Mouse (Mus musculus) E14TG2a.4 (cell line): ENCODE results near the gene Nedd4.

Source experiments
- H3K27me3 ChIP-seq: 2 replicates; pipeline ENCODE4 v1.6.1; 2014; ENCODE audit warnings: low read length, control low read depth; ENCODE audit not compliant: insufficient read depth
- H3K36me3 ChIP-seq: 2 replicates; pipeline ENCODE4 v1.6.1; 2014; ENCODE audit warnings: low read length, control low read depth; ENCODE audit not compliant: insufficient read depth
- H3K4me1 ChIP-seq: replicated peaks from 2 replicates; pipeline ENCODE4 v1.6.1; 2014; ENCODE audit warnings: low read depth, low read length, control low read depth
- H3K4me3 ChIP-seq: replicated peaks from 2 replicates; pipeline ENCODE4 v1.5.1; 2014; ENCODE audit warnings: mild to moderate bottlenecking, low read length
- H3K9me3 ChIP-seq: 2 replicates; pipeline ENCODE4 v1.6.1; 2014; ENCODE audit warnings: low read length, control low read depth
- CTCF ChIP-seq: conservative IDR thresholded peaks from 2 replicates; pipeline ENCODE4 v1.5.1; 2014; ENCODE audit warnings: low read length
- NANOG ChIP-seq: IDR thresholded peaks from 2 replicates; pipeline ENCODE4 v1.6.1; 2014; ENCODE audit warnings: borderline replicate concordance, low read length, mixed read lengths
- POU5F1 ChIP-seq: IDR thresholded peaks from 2 replicates; pipeline ENCODE4 v1.6.1; 2014; ENCODE audit warnings: low read length, borderline replicate concordance

Gene Nedd4

DNA sequence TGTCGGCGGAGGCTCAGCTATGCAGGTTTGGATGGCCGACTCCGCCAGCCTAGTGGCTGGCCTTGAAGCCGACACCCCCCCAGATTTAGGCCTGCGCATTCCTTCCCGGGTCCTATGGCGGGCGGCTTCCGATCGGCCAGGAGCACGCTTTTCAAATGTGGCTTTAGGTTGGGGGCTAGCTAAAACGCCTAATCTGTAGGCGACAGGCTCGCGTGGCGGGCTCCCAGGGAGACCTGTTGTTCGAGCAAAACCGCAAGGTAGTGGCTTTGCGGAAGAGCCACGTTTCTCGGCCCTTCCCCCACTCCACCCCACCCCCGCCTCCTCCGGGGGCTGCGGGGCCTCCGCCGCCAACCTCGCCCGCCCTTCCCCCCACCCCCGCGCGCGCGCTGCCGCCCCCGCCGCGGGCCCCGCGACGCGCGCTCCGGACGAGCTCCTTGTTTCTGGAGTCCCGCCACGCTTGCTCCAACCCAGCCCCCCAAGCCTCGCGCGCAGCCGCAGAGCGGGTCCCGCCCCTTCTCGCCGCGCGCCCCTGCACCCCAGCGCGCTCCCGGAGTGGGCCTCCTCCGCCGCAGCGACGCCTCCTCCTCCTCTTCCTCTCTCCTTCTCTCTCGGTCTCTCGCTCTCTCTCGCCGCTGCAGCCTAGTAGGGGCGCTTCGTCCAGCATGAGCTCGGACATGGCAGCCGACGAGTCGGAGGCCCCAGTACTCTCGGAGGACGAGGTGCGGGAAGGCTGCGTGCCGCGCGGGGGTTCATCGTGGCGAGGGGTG, at the start of gene Nedd4:
Gene Nedd4 (plus strand): TSS at position 452 of the 767 bp plus-strand sequence.
- Histone ChIP-seq H3K36me3 (peaks cover 31% of the 10 kb centered on the region), H3K9me3 (no peaks in the 10 kb centered on the region), H3K27me3 (no peaks in the 10 kb centered on the region), H3K4me1 (peaks cover 72% of the 10 kb centered on the region), H3K4me3 (peak within 1 kb of the TSS; percentile 89)
- TF ChIP-seq NANOG = no peak
- no peak for TF ChIP-seq POU5F1
- no peak for TF ChIP-seq CTCF

DNA sequence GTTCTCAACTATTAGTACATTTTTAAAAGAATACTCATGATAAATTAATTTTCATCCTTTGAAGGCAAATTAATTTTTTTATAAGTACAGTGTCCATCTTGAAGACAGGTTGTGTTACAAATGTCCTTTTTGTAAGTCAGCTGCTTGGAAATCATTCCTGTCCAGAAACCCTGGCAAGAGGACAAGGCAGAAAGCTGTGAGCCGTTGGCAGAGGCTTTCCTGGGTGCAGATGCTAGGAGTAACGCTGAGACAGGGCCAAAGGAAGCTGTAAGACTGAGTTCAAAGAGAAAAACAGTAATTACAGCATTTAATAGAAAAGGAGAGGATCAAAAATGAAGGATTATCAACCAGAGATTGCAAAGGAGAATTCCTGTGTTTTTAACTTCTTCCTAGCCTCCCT, 48.3 kb upstream of the Nedd4 start:
- Histone ChIP-seq H3K9me3 (no peaks in the 10 kb centered on the region), H3K4me3 (no peak overlapping the region), H3K4me1 (peaks cover 13% of the 10 kb centered on the region), H3K27me3 (no peaks in the 10 kb centered on the region), H3K36me3 (peaks cover 64% of the 10 kb centered on the region)
- TF ChIP-seq NANOG = no peak

DNA sequence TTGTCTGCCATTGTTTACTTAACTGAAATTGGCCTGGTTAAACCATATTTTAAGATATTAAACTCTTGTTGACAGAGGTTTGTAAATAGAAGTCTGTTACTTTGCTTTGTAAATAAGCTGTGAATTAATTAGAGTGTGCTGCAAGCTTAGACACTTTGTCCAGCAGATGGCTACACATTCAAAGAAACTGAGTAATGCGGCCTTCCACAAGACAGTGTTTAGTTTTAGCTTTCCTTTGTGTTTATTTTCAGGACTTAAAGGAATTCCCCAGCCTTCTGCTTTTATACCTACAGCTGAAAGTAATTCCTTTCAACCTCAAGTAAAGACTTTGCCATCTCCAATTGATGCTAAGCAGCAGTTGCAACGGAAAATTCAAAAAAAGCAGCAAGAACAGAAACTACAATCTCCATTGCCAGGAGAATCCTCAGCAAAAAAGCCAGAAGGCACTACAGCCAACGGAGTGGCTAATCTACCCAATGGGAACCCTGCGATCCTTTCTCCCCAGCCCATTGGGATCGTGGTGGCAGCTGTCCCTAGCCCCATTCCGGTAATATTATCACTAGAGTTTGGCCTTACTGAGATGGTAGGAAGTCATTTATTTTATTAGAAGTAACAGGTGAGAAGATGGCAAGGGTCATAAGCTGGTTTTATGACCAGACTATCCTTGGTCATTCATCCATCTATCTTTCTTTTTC, 47.2 kb upstream of the Nedd4 start:
- Histone ChIP-seq H3K27me3 (no peaks in the 10 kb centered on the region), H3K36me3 (peaks cover 66% of the 10 kb centered on the region), H3K4me1 (peaks cover 13% of the 10 kb centered on the region), H3K4me3 (no peak overlapping the region), H3K9me3 (no peaks in the 10 kb centered on the region)
- TF ChIP-seq NANOG (no peak), POU5F1 (no peak), CTCF (no peak)

DNA sequence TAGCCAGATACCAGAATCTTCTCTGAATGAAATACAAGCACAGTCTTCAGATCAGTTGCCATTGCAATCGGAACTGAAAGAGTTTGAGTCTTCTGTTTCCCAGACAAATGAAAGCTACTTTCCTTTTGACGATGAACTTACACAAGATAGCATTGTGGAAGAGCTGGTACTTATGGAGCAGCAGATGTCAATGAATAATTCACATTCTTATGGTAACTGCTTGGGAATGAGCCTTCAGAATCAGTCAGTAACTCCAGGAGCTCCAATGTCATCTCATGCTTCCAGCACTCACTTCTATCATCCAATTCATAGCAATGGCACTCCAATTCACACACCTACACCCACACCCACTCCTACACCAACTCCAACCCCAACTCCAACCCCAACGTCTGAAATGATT, 44.1 kb upstream of the Nedd4 start:
- Histone ChIP-seq H3K4me3 (no peak overlapping the region), H3K36me3 (peaks cover 55% of the 10 kb centered on the region), H3K27me3 (no peaks in the 10 kb centered on the region), H3K4me1 (peaks cover 13% of the 10 kb centered on the region), H3K9me3 (no peaks in the 10 kb centered on the region)
- TF ChIP-seq NANOG = no peak
- no peak for TF ChIP-seq CTCF
- TF ChIP-seq POU5F1 = no peak

DNA sequence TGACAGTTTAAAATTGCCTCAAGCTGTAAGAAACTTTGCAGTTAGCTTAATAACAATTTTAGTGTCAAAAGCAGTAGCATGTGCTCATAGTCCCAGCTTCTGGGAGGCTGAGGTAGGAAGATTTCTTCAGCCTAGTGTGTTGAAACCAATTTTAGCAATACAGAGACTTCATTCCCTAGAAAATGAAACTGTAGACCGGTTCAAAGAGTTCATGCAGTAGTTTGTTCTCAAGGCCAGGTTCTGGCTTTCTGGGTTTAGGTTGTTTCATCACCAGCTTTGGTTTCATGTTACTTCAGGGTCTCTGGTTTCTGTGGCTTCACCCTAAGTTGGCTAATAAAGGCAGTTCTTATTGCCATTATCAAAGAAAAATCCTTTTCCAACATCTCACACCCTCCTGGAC, 38.5 kb upstream of the Nedd4 start:
- Histone ChIP-seq H3K4me3 (no peak overlapping the region), H3K27me3 (0 out of 2 replicates have a peak, but pooled peaks cover 4% of the 10 kb centered on the region), H3K9me3 (no peaks in the 10 kb centered on the region), H3K36me3 (peaks cover 21% of the 10 kb centered on the region), H3K4me1 (peaks cover 2% of the 10 kb centered on the region; the same call in 1 of the 2 replicates)
- no peak for TF ChIP-seq NANOG
- no peak for TF ChIP-seq CTCF
- no peak for TF ChIP-seq POU5F1

DNA sequence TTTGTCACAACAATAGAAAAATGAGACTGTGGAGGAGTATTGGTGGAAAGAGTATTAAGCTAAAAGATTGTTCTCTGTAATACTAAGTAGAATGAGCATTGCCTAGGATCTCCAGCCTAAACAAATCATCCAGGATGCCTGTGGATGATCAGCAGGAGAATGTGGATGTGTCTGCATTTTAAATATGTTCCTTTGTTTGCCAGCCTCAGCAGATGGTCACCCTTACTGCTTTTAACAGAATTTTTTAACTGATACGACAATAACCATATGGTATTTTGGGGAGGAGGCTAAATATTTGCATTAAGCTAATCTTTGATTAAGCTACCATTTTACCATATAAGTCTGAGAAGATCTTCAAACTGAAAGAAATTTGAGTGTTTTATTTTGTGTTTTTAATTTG, 34.5 kb upstream of the Nedd4 start:
- H3K9me3 ChIP-seq = no peaks in the 10 kb centered on the region
- H3K36me3 ChIP-seq = no peaks in the 10 kb centered on the region; the same call in none of the 2 replicates
- TF ChIP-seq CTCF (no peak), POU5F1 (no peak), NANOG (no peak)
- 0 out of 2 replicates have a peak, but pooled peaks cover 4% of the 10 kb centered on the region for H3K27me3 ChIP-seq
- peaks cover 3% of the 10 kb centered on the region; the same call in 1 of the 2 replicates for H3K4me1 ChIP-seq
- no peak overlapping the region for H3K4me3 ChIP-seq

DNA sequence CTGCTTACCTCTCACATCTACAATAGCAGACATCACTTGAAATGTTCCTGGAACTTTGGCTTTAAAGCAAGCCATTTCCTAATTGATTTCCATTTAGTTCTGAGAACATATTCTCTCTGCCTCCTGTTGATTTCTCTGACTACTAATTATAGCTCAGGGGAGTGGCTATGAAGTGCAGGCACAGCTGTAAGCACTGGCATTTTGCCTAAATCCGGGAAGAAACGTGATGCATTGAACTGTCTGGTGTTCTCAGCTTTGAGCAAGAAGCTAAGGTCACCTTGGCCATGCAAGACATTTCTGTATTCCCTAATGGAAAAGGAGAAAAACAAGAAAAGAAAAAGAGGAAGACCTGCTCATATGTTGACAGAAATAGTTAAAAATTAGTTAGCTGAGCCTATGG, 33.6 kb upstream of the Nedd4 start:
- Histone ChIP-seq H3K27me3 (0 out of 2 replicates have a peak, but pooled peaks cover 4% of the 10 kb centered on the region), H3K4me1 (peaks cover 3% of the 10 kb centered on the region; the same call in 1 of the 2 replicates), H3K9me3 (no peaks in the 10 kb centered on the region), H3K36me3 (no peaks in the 10 kb centered on the region; the same call in 1 of the 2 replicates), H3K4me3 (no peak overlapping the region)
- TF ChIP-seq NANOG (no peak), POU5F1 (no peak), CTCF (no peak)

DNA sequence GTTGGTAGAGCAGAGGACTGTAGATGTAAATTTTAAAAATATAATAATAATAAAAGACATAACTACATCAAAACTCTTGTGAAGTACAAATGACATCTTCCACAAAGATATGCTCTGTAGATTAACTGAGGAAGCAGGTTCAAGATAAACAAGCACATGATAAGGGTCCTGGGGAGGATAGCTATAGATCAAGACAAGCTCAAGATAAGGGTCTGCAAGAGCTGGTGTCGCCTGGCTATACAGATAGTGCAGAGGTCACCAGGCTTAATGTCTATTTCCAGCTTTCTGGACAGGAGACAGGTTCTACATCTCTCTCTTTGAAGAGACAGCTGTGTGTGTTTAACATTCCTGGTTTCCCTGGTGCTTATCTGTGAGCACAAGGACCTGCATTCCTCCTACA, 29.9 kb upstream of the Nedd4 start:
- H3K36me3 ChIP-seq = no peaks in the 10 kb centered on the region
- no peaks in the 10 kb centered on the region for H3K27me3 ChIP-seq
- H3K4me3 ChIP-seq = no peak overlapping the region
- H3K4me1 ChIP-seq = peaks cover 14% of the 10 kb centered on the region
- TF ChIP-seq POU5F1 = no peak
- no peak for TF ChIP-seq NANOG
- TF ChIP-seq CTCF = no peak
- no peaks in the 10 kb centered on the region for H3K9me3 ChIP-seq
